Mouse (Mus musculus) embryonic facial prominence, embryonic 13.5 days (tissue): ENCODE data around the gene Golim4. TPM values are rescaled to one million over a fixed set of nuclear protein-coding genes. Genes with fewer than 3 reads are reported as not detected.

Experiments
- ATAC-seq: fragments of 200-750 bp; cut with Nextera tagmentation; 2 replicates; pipeline ENCODE4 v1.8.0; 2017; ENCODE audit warnings: low read depth; ENCODE audit not compliant: insufficient number of reproducible peaks, insufficient read depth, low FRiP score, low TSS enrichment
- H3K27ac ChIP-seq: fragments of 300-500 bp; sonication (generic); 2 replicates; pipeline ENCODE4 v1.5.1; 2015; ENCODE audit warnings: moderate library complexity, mild to moderate bottlenecking, inconsistent platforms
- H3K27me3 ChIP-seq: fragments of 300-500 bp; sonication (generic); 2 replicates; pipeline ENCODE4 v1.6.1; 2015; ENCODE audit warnings: mild to moderate bottlenecking, inconsistent platforms
- H3K36me3 ChIP-seq: fragments of 300-500 bp; sonication (generic); 2 replicates; pipeline ENCODE4 v1.6.1; 2015; ENCODE audit warnings: mild to moderate bottlenecking, inconsistent platforms
- H3K4me1 ChIP-seq: fragments of 300-500 bp; sonication (generic); 2 replicates; pipeline ENCODE4 v1.6.1; 2015; ENCODE audit warnings: inconsistent platforms
- H3K4me2 ChIP-seq: fragments of 300-500 bp; sonication (generic); 2 replicates; pipeline ENCODE4 v1.6.1; 2015; ENCODE audit warnings: moderate library complexity, mild to moderate bottlenecking, inconsistent platforms
- H3K4me3 ChIP-seq: fragments of 300-500 bp; sonication (generic); 2 replicates; pipeline ENCODE4 v1.5.1; 2015; ENCODE audit warnings: mild to moderate bottlenecking, inconsistent platforms
- H3K9ac ChIP-seq: fragments of 300-500 bp; sonication (generic); 2 replicates; pipeline ENCODE4 v1.6.1; 2015; ENCODE audit warnings: mild to moderate bottlenecking, inconsistent platforms
- H3K9me3 ChIP-seq: fragments of 300-500 bp; sonication (generic); 2 replicates; pipeline ENCODE4 v1.6.1; 2016; ENCODE audit warnings: inconsistent platforms
- WGBS: fragments of 180-500 bp; shearing (Covaris S2); methylation state at CpG from one replicate; pipeline ENCODE4 v1.1.7; 2015; ENCODE audit warnings: mixed read lengths; 5-methylcytosine and 5-hydroxymethylcytosine counted together
- polyA plus RNA-seq: library from polyadenylated mRNA; unstranded; fragments of >200 nt; fragmentation: Nextera tagmentation; extraction: Ambion mirVana; gene quantifications from 2 replicates; pipeline ENCODE4 v1.2.1, GENCODE M21; 2015

The Golim4 gene
- polyA plus RNA-seq, 1 experiment from 2014 or later: 54.0 TPM

- Histone ChIP-seq H3K4me2 (no peak overlapping the region), H3K4me1 (no peaks in the 10 kb centered on the region), H3K36me3 (no peaks in the 10 kb centered on the region), H3K4me3 (no peak overlapping the region), H3K9ac (no peak overlapping the region), H3K9me3 (no peaks in the 10 kb centered on the region), H3K27me3 (no peaks in the 10 kb centered on the region), H3K27ac (no peak overlapping the region)
- no peak for ATAC-seq
- WGBS: 58% methylated on average over 12 of the region's 12 CpGs
Measured at GRCm38 (mm10) chr3:75860760-75861159, 96.0 kb downstream of the Golim4 start.

DNA sequence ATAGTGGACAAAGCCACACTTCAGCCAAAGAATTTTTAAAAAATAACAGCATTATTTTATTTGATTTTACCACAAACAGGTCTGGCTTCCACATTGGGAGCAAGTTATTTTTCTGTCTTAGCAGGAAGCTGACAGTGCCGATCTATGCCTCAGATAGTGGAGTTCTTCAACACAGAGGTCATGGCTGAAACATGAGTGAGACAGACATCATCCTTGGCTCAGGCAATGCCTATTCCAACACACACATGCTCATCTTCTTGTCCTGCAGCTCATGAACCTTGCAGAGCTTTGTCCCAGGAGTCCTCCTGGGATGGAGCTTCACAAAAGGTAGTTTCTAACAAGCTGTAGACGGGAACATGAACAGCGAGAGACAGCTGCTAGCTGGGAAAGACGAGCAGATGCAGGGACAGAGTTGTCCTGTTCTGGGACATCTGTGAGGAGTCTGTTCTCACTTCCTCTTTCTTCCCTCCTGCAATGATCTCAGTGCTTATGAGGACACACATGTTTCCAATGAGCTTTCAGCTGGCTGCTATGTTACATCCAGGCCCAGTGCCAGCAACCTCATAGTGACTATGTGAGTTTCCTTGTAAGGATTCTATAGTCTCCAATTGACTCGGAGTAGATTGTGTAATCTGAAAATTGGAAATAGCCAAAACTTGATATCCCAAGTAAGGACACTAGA, 121.3 kb downstream of the Golim4 start:
- 26% methylated on average over 5 of the region's 5 CpGs for WGBS
- H3K36me3 ChIP-seq: no peaks in the 10 kb centered on the region
- H3K4me2 ChIP-seq: no peak overlapping the region
- H3K9ac ChIP-seq: no peak overlapping the region
- H3K4me1 ChIP-seq: peaks cover 5% of the 10 kb centered on the region
- ATAC-seq: peak; percentile 76
- no peak overlapping the region for H3K4me3 ChIP-seq
- no peaks in the 10 kb centered on the region for H3K9me3 ChIP-seq
- no peaks in the 10 kb centered on the region for H3K27me3 ChIP-seq
- H3K27ac ChIP-seq: no peak overlapping the region

DNA sequence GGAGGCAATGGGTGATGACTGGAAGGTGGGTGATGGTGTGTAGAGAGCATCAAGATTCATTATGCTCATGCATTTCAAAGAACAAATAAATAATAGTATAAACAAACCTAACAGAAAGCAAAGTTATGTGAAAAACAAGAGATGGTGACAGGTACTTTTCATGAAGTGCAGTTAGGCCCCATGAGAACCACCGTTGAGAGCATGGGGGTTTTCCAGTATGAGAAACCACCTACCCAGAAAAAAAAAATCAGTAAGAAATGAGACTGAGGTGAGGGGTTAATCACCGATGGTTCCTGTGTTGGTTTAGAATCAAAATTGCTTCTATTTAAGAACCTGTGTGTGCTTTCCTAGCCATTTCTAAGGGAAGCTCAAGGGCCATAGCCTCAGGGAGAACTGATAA, 121.9 kb downstream of the Golim4 start:
- H3K27me3 ChIP-seq: no peaks in the 10 kb centered on the region
- H3K9me3 ChIP-seq: no peaks in the 10 kb centered on the region
- no peak overlapping the region for H3K27ac ChIP-seq
- no peak overlapping the region for H3K4me2 ChIP-seq
- no peak for ATAC-seq
- H3K9ac ChIP-seq: no peak overlapping the region
- 57% methylated on average over 2 of the region's 2 CpGs for WGBS
- peaks cover 5% of the 10 kb centered on the region for H3K4me1 ChIP-seq
- H3K36me3 ChIP-seq: no peaks in the 10 kb centered on the region
- H3K4me3 ChIP-seq: no peak overlapping the region

Other genes with a start within 250 kb of the Golim4 start
- not detected in 2 replicates for gene Gm29133, start 208.8 kb downstream of the Golim4 start, polyA plus RNA-seq
- gene Fstl5, start 117.3 kb upstream of the Golim4 start, polyA plus RNA-seq: 4.1 and 12.1 TPM in 2 replicates